Mouse (Mus musculus): ENCODE data around the gene Tra2a.

DNA sequence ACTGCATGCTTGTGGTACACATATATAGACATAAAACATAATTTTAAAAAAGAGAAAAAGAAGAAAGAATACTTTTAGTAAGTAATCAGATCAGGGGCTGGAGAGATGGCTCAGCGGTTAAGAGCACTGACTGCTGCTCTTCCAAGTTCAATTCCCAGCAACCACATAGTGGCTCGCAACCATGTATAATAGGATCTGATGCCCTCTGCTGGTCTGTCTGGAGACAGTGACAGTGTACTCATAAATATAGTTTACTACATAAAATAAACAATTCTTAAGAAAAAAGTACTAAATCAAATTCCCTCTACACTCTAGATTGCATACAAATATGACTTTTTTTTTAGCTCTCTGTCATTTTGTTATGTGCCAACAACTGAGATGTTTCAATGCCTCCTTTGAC is 12.6 kb downstream of the Tra2a start:
- TF ChIP-seq CTCF (IDR thresholded peaks at IDR 0.05; ENCODE audit: low read depth) (peak; percentile 24; the same call in 1 of the 2 replicates), EP300 (IDR thresholded peaks at IDR 0.05; ENCODE audit: low read depth) (no peak)

All from liver, postnatal 0 days (tissue).